Comparison of ENCODE assay signal across 8 mouse cellular contexts in genomic region chr8:71922567-71923401, GRCm38 (mm10). TPM values are rescaled to one million over a fixed set of nuclear protein-coding genes. Genes with fewer than 3 reads are reported as not detected.
DNase-seq lines count a peak whose midpoint lies in the region; ATAC-seq and TF ChIP-seq lines count a peak whose summit lies in the region.

No protein-coding gene starts in this region.

- no peaks in the 10 kb centered on the region; a peak in 1 of 4 replicates for H3K4me1 ChIP-seq in ES-E14 (ENCODE audit: control insufficient read depth in 2 of 2, insufficient read depth in 2 of 2, low read length in 2 of 2, poor library complexity in 1 of 2)
- H3K4me1 ChIP-seq in forebrain, embryonic 15.5 days, result peaks cover 17% of the 10 kb centered on the region
- no peaks in the 10 kb centered on the region; the same call in none of the 2 replicates for H3K4me1 ChIP-seq in lung, adult 2 months (ENCODE audit: control insufficient read depth, insufficient read depth, low read length)

- DNase-seq in ES-E14 (ENCODE audit: low read depth, low spot score), result peak; percentile 93
- peak; percentile 96 for DNase-seq in cerebellum, adult 11-12 months
- DNase-seq in heart, postnatal 25 days (ENCODE audit: low spot score), result peak; percentile 94
- peak; percentile 94 to 97 for DNase-seq in layer of hippocampus, adult 18-20 months (ENCODE audit: low spot score in 2 of 2)
- peak; percentile 92 for DNase-seq in lung, adult 2 months
- peak; percentile 92 to 96 for DNase-seq in thymus, adult 18-20 months

- no peaks in the 10 kb centered on the region for H3K36me3 ChIP-seq in ES-E14 (ENCODE audit: control insufficient read depth, insufficient read depth, low read length, poor library complexity, severe bottlenecking)
- peaks cover 8% of the 10 kb centered on the region; the same call in 1 of the 2 replicates for H3K36me3 ChIP-seq in forebrain, embryonic 15.5 days

- H3K4me2 ChIP-seq in forebrain, embryonic 15.5 days (replicated peaks), result peak overlapping the region; percentile 80

- WGBS in forebrain, embryonic 15.5 days, result under 1% methylated on average over 57 of the region's 57 CpGs
- under 1% methylated on average over 57 of the region's 57 CpGs for WGBS in lung, adult 2 months

- peak overlapping the region; percentile 75 to 95 for H3K4me3 ChIP-seq in ES-E14 (ENCODE audit: insufficient read depth in 1 of 2, low read depth in 1 of 2, low read length in 2 of 2, poor library complexity in 1 of 2, severe bottlenecking in 1 of 2)
- H3K4me3 ChIP-seq in forebrain, embryonic 15.5 days, result peak overlapping the region; percentile 86
- peak overlapping the region; percentile 91 for H3K4me3 ChIP-seq in lung, adult 2 months (replicated peaks; ENCODE audit: extremely low read depth, low read depth, low read length)

- in situ Hi-C loops in ES-E14 (cut with MboI; ENCODE audit: low sequenced_read_pairs in 2 of 2, unreplicated experiment in 2 of 2), result no loop called here

- H3K27me3 ChIP-seq in forebrain, embryonic 15.5 days, result no peaks in the 10 kb centered on the region

- H3K9ac ChIP-seq in ES-E14 (ENCODE audit: insufficient read depth, low read depth, low read length, poor library complexity, severe bottlenecking), result peak overlapping the region; percentile 85
- peak overlapping the region; percentile 91 for H3K9ac ChIP-seq in forebrain, embryonic 15.5 days (replicated peaks)

- H3K27ac ChIP-seq in ES-E14 (ENCODE audit: insufficient read depth, low read depth, low read length, poor library complexity, severe bottlenecking), result peak overlapping the region; percentile 85
- H3K27ac ChIP-seq in forebrain, embryonic 15.5 days (replicated peaks), result peak overlapping the region; percentile 98

- peak; percentile 73; the same call in 1 of the 2 replicates for TF ChIP-seq POLR2A in lung, adult 2 months (IDR thresholded peaks at IDR 0.05; ENCODE audit: borderline replicate concordance, extremely low read depth, low read depth, low read length)

- TF ChIP-seq CTCF in lung, adult 2 months (IDR thresholded peaks at IDR 0.05; ENCODE audit: insufficient read depth, low read length), result no peak

- intact Hi-C loops in heart, postnatal 25 days (cut with DNase I), result loop anchor here (1.0 to 2.0 kb wide), 2 partner anchors 14 to 28 kb away; partner anchors contain the start of genes Zfp617, Zfp882 and Zfp961

- ATAC-seq in forebrain, embryonic 15.5 days (replicated peaks), result peak; percentile 99
- peak; percentile 96 for ATAC-seq in neutrophil, adult 5-6 weeks (ENCODE audit: extremely low read depth, insufficient number of reproducible peaks, low FRiP score, poor library complexity, severe bottlenecking)

- no peaks in the 10 kb centered on the region for H3K9me3 ChIP-seq in ES-E14 (ENCODE audit: control insufficient read depth, insufficient read depth, low read depth, low read length)
- no peaks in the 10 kb centered on the region for H3K9me3 ChIP-seq in forebrain, embryonic 15.5 days

TF ChIP-seq in ES-E14, 5 proteins besides CTCF, POLR2A, EP300 and RAD21:
- no peak for TF ChIP-seq MAFK (IDR thresholded peaks at IDR 0.05; ENCODE audit: insufficient read depth, low read depth, low read length)
- peak; percentile 83 for TF ChIP-seq HCFC1 (IDR thresholded peaks at IDR 0.05; ENCODE audit: borderline replicate concordance, insufficient read depth, low read length)
TF ChIP-seq in ES-E14: peak in this region for 1.

RNA-seq across cellular contexts. Expression of gene Zfp617, which starts 14.3 kb away (rescaled TPM):
- total RNA-seq in ES-E14 (2012; rRNA removed), result 15.1 and 16.0 TPM in 2 replicates
- polyA plus RNA-seq in forebrain, embryonic 15.5 days (2015; fragmentation: Nextera tagmentation; extraction: Ambion mirVana), result 31.7 and 32.5 TPM in 2 replicates
- total RNA-seq in heart, postnatal 25 days (2021), result 10 to 100 TPM; 22.4 to 28.8 TPM
- 10 to 100 TPM; 24.5 to 26.0 TPM for total RNA-seq in layer of hippocampus, adult 18-20 months (2021)
- 1.7 and 2.7 TPM in 2 replicates for polyA plus RNA-seq in lung, adult 2 months (2012; rRNA removed)
- total RNA-seq in neutrophil, adult 5-6 weeks (2017), result 22.5 and 25.1 TPM in 2 replicates

RNA-seq across cellular contexts. Expression of gene Zfp882, which starts 14.4 kb away (rescaled TPM):
- 6.7 and 7.1 TPM in 2 replicates for total RNA-seq in ES-E14 (2012; rRNA removed)
- polyA plus RNA-seq in forebrain, embryonic 15.5 days (2015; fragmentation: Nextera tagmentation; extraction: Ambion mirVana), result 16.4 and 17.8 TPM in 2 replicates
- total RNA-seq in heart, postnatal 25 days (2021), result 1 to 10 TPM; 3.1 to 6.1 TPM
- 10 to 100 TPM; 15.2 to 16.2 TPM for total RNA-seq in layer of hippocampus, adult 18-20 months (2021)
- 0.57 and 0.96 TPM in 2 replicates for polyA plus RNA-seq in lung, adult 2 months (2012; rRNA removed)
- 13.2 and 18.3 TPM in 2 replicates for total RNA-seq in neutrophil, adult 5-6 weeks (2017)

RNA-seq across cellular contexts. Expression of gene Zfp961, which starts 28.1 kb away (rescaled TPM):
- 50.8 and 79.0 TPM in 2 replicates for total RNA-seq in ES-E14 (2012; rRNA removed)
- polyA plus RNA-seq in forebrain, embryonic 15.5 days (2015; fragmentation: Nextera tagmentation; extraction: Ambion mirVana), result 20.5 and 21.8 TPM in 2 replicates
- 1 to 10 TPM; 5.5 to 10.0 TPM for total RNA-seq in heart, postnatal 25 days (2021)
- 10 to 100 TPM; 16.7 to 20.0 TPM for total RNA-seq in layer of hippocampus, adult 18-20 months (2021)
- polyA plus RNA-seq in lung, adult 2 months (2012; rRNA removed), result 3.0 and 5.2 TPM in 2 replicates
- total RNA-seq in neutrophil, adult 5-6 weeks (2017), result 30.8 and 40.4 TPM in 2 replicates

RNA-seq across cellular contexts. Expression of gene Zfp709, which starts 41.0 kb away (rescaled TPM):
- total RNA-seq in ES-E14 (2012; rRNA removed), result 3.2 and 3.9 TPM in 2 replicates
- polyA plus RNA-seq in forebrain, embryonic 15.5 days (2015; fragmentation: Nextera tagmentation; extraction: Ambion mirVana), result 8.3 and 8.5 TPM in 2 replicates
- 1 to 10 TPM; 5.5 to 6.7 TPM for total RNA-seq in heart, postnatal 25 days (2021)
- total RNA-seq in layer of hippocampus, adult 18-20 months (2021), result 10 to 100 TPM; 11.5 to 11.6 TPM
- polyA plus RNA-seq in lung, adult 2 months (2012; rRNA removed), result 0.27 and 0.50 TPM in 2 replicates
- total RNA-seq in neutrophil, adult 5-6 weeks (2017), result 12.4 and 14.2 TPM in 2 replicates

Comparison
In these comparisons a context has a peak if more than half of its experiments do, and no peak if none do; other contexts are left out.
1. Peak in every context shown above with its lines: DNase-seq, ATAC-seq, H3K4me3 ChIP-seq and H3K27ac ChIP-seq.